Mouse (Mus musculus): ENCODE measurements around the gene Zfp644.

- TF ChIP-seq CTCF (IDR thresholded peaks at IDR 0.05; ENCODE audit: low read depth) (no peak), EP300 (IDR thresholded peaks at IDR 0.05; ENCODE audit: low read depth) (no peak)
Observed at GRCm38 (mm10) chr5:106573742-106574559, 123.1 kb downstream of the Zfp644 start.

All from heart, postnatal 0 days (tissue).